Mouse (Mus musculus): ENCODE results near the gene Tagln2. TPM values are rescaled to one million over a fixed set of nuclear protein-coding genes. Genes with fewer than 3 reads are reported as not detected.

Gene Tagln2
- polyA plus RNA-seq, 1 experiment from 2014 or later = 187 TPM

DNA sequence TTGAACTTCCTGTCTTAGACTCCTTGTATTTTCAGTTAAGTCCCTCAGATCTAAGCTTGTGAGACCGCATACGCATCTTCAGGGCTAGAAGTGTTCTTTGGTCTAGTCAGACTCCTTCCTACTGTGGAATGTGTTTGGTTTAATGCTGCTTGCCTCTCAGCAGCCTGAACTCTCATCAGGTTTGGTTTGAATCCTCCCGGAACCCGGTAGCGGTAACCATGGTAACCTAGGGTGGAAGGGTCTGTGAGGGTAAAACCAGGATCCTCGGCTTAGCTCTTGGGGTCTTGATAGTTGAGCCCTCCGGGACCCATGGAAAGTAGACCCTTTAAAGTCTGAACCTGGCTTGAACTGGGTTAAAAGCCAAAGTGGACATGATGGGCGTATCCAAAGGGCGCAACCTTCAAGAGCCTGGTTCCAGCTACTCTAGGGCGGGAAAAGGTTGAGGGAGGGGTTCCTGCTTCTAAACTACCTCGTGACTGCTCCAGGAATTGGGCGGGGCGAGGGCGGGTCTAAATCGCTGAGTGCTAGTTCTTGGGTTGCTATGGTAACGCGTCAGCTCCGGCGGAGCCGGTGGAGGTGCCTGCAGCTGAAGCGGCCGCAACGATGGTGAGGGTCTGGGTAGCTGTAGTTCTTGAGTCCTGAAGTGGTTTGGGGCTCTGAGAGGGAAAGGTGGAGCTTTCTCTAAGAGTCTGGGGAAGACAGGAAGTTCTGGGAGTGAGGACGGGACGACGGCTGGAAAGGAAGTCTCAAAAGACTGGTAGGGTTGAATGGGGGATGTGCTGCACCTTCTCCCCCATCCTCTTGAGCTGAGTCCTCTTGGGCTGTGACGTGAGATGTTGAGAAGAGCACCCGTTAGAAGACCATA is 21.0 kb downstream of the Tagln2 start, which contains the start of gene Cfap45:
Cfap45 (plus strand) TSS at position 226 of the 865 bp plus-strand sequence.
- Histone ChIP-seq H3K27me3 (no peaks in the 10 kb centered on the region; the same call in 1 of the 2 replicates), H3K4me3 (peak within 1 kb of the TSS; percentile 31), H3K4me2 (peak within 1 kb of the TSS; percentile 62), H3K4me1 (replicated peaks) (peaks cover 25% of the 10 kb centered on the region), H3K9ac (peak within 1 kb of the TSS; percentile 22; the same call in 1 of the 2 replicates), H3K27ac (replicated peaks) (no peak within 1 kb of the TSS), H3K36me3 (no peaks in the 10 kb centered on the region), H3K9me3 (peaks cover 5% of the 10 kb centered on the region; the same call in 1 of the 2 replicates)
- ATAC-seq (ENCODE audit: low read depth) = peak; percentile 80
- 3% methylated on average over 28 of the region's 28 CpGs for WGBS

DNA sequence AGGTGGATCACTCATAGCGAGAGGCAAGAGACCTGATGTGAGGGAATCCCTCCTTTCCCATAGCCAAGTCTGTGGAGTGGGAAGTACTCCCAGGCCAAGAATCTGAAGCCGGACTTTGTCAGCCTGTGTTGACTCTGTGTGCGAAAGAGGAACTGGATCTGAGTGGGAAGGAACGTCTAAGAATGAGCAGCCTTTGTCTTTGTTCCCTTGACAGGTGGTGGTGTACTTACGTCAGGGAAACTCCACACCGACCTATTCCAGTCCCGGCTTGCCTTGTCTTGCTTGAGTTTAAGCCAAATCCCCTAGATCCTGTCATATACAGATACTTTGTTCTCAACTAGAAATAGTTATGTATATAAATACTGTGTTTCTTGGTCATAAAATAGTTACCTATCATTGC is 22.7 kb downstream of the Tagln2 start:
- no peak overlapping the region for H3K9ac ChIP-seq
- peaks cover 25% of the 10 kb centered on the region for H3K4me1 ChIP-seq (replicated peaks)
- no peak overlapping the region for H3K27ac ChIP-seq (replicated peaks)
- WGBS = 74% methylated on average over 7 of the region's 7 CpGs
- 0 out of 2 replicates have a peak, but pooled peaks cover 1% of the 10 kb centered on the region for H3K9me3 ChIP-seq
- no peak overlapping the region for H3K4me2 ChIP-seq
- ATAC-seq (ENCODE audit: low read depth) = no peak
- no peaks in the 10 kb centered on the region for H3K36me3 ChIP-seq
- no peak overlapping the region for H3K4me3 ChIP-seq
- H3K27me3 ChIP-seq = peaks cover 9% of the 10 kb centered on the region

GRCm38 (mm10) chr1:172523699-172524101 is 23.9 kb downstream of the Tagln2 start:
- Histone ChIP-seq H3K36me3 (no peaks in the 10 kb centered on the region), H3K9ac (no peak overlapping the region), H3K27ac (replicated peaks) (no peak overlapping the region), H3K4me1 (replicated peaks) (peaks cover 25% of the 10 kb centered on the region), H3K27me3 (peaks cover 13% of the 10 kb centered on the region), H3K4me2 (no peak overlapping the region), H3K9me3 (no peaks in the 10 kb centered on the region), H3K4me3 (no peak overlapping the region)
- ATAC-seq (ENCODE audit: low read depth) = no peak
- 55% methylated on average over 12 of the region's 12 CpGs for WGBS

GRCm38 (mm10) chr1:172525027-172525764 is 25.3 kb downstream of the Tagln2 start:
- 0 out of 2 replicates have a peak overlapping the region, but pooled peaks have one; percentile 26 for H3K9ac ChIP-seq
- H3K36me3 ChIP-seq = no peaks in the 10 kb centered on the region
- peaks cover 27% of the 10 kb centered on the region for H3K4me1 ChIP-seq (replicated peaks)
- ATAC-seq (ENCODE audit: low read depth) = no peak
- no peaks in the 10 kb centered on the region for H3K9me3 ChIP-seq
- peaks cover 13% of the 10 kb centered on the region for H3K27me3 ChIP-seq
- 33% methylated on average over 15 of the region's 15 CpGs for WGBS
- peak overlapping the region; percentile 15 for H3K4me2 ChIP-seq
- H3K4me3 ChIP-seq = no peak overlapping the region
- peak overlapping the region; percentile 20; the same call in 1 of the 2 replicates for H3K27ac ChIP-seq (replicated peaks)

DNA sequence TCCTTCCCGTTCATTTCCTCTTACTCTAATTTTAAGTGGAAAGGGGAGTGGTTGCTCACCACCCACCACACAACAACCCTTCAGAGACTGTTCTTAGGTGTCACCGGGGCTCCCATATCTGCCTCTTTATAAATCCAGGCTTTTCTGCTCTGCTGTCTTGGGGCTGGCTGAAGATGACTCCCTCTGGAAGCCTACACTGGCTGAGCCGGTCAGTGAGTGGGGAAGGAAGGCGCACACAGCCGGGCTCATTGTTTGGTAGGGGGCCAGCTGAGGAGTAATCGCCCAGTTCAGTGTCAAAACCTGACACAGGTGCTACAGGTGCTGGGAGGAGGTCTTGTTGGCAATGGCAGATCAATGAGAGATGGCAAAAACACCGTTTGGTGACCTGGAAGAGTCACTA is 26.1 kb downstream of the Tagln2 start:
- no peak overlapping the region for H3K4me3 ChIP-seq
- H3K27ac ChIP-seq (replicated peaks) = no peak overlapping the region
- peaks cover 13% of the 10 kb centered on the region for H3K27me3 ChIP-seq
- H3K36me3 ChIP-seq = no peaks in the 10 kb centered on the region
- 80% methylated on average over 7 of the region's 7 CpGs for WGBS
- no peaks in the 10 kb centered on the region for H3K9me3 ChIP-seq
- no peak overlapping the region for H3K4me2 ChIP-seq
- no peak overlapping the region for H3K9ac ChIP-seq
- peaks cover 26% of the 10 kb centered on the region for H3K4me1 ChIP-seq (replicated peaks)
- ATAC-seq (ENCODE audit: low read depth) = no peak

DNA sequence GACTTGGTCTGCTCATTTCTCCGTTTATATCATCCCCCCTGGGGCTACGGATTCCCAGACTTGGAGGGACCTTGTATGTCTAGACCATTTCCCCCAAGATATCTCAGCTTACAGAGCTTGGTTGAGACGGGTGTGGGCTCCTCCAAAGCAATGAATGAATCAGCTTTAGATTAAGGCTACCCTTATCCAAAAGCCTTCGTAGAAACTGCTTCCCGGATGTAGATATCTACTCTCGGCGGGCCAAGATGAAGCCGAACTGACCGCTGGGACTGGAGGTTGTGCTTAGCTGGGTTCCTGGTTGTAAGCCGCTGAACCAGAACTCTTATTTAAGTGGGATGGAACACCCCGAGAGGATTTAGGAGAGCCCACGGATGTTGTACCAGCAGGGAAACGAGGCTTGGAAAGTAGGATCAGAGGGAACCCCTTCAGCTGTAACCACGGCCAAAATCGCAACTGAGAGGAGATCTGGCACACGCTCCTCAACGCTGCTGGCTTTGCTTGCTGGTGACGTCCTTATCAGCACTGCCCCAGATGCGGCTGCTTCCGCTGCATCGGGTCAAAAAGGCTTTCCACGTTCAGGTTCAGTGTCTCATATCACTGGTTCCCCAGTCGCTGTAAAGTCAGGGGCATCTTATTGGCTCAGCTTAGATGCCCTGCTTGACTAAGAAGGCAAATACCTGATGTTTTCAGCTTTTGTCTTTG is 26.7 kb downstream of the Tagln2 start:
- no peaks in the 10 kb centered on the region for H3K9me3 ChIP-seq
- H3K4me2 ChIP-seq = no peak overlapping the region
- no peak overlapping the region for H3K27ac ChIP-seq (replicated peaks)
- no peaks in the 10 kb centered on the region for H3K36me3 ChIP-seq
- 78% methylated on average over 23 of the region's 23 CpGs for WGBS
- H3K9ac ChIP-seq = no peak overlapping the region
- no peak for ATAC-seq (ENCODE audit: low read depth)
- no peak overlapping the region for H3K4me3 ChIP-seq
- H3K27me3 ChIP-seq = peaks cover 13% of the 10 kb centered on the region
- H3K4me1 ChIP-seq (replicated peaks) = peaks cover 26% of the 10 kb centered on the region

- H3K27ac ChIP-seq (replicated peaks) = no peak overlapping the region
- H3K27me3 ChIP-seq = peaks cover 13% of the 10 kb centered on the region
These were observed 27.6 kb downstream of the Tagln2 start for GRCm38 (mm10) chr1:172527431-172527830.

GRCm38 (mm10) chr1:172528701-172529100 is 28.9 kb downstream of the Tagln2 start:
- H3K27me3 ChIP-seq = peaks cover 21% of the 10 kb centered on the region
- peaks cover 43% of the 10 kb centered on the region for H3K4me1 ChIP-seq (replicated peaks)
- WGBS = 7% methylated on average over 7 of the region's 7 CpGs
- no peaks in the 10 kb centered on the region for H3K9me3 ChIP-seq
- no peak overlapping the region for H3K4me3 ChIP-seq
- H3K36me3 ChIP-seq = no peaks in the 10 kb centered on the region
- H3K9ac ChIP-seq = no peak overlapping the region
- ATAC-seq (ENCODE audit: low read depth) = peak; percentile 65
- no peak overlapping the region for H3K4me2 ChIP-seq
- no peak overlapping the region for H3K27ac ChIP-seq (replicated peaks)

More at GRCm38 (mm10) chr1:172527431-172527830, 27.6 kb downstream of the Tagln2 start:
- no peaks in the 10 kb centered on the region for H3K36me3 ChIP-seq
- ATAC-seq (ENCODE audit: low read depth) = no peak
- 93% methylated on average over 10 of the region's 10 CpGs for WGBS
- H3K4me3 ChIP-seq = no peak overlapping the region
- no peaks in the 10 kb centered on the region for H3K9me3 ChIP-seq
- no peak overlapping the region for H3K9ac ChIP-seq
- H3K4me2 ChIP-seq = no peak overlapping the region
- H3K4me1 ChIP-seq (replicated peaks) = peaks cover 34% of the 10 kb centered on the region

DNA sequence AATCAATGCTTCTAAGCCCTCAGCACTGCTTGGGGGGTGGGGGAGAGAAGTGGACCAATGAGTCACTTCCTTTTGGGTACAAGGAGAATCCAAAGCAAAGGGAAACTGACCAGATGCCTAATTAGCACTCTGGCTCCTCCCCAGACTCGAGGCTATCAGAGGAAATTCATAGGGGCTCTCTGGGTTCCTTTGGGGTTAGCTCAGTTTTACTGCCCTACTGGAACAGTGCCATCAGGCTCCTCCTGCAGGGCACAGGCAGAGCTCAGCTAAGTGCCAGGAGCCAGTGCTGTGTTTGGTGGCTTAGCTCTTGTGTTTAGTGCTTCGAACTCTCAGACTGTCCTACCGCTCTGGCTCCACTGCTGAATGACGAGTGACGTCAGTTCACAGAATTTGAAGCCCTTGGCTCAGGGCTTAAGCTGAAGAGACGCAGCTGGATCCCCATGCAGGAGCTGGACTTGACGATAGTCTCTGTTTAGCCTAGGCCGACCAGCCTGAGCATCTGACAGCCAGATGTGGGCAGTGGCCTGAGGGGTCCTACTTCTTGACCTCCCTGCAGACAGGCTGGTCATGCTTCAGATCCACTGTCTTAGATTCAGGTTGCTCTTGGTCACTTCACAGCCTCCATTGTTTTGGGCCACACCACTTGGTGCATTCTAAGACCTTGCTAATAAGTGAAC is 30.8 kb downstream of the Tagln2 start:
- no peak overlapping the region; the same call in 1 of the 2 replicates for H3K27ac ChIP-seq (replicated peaks)
- H3K4me2 ChIP-seq = no peak overlapping the region
- H3K27me3 ChIP-seq = peaks cover 32% of the 10 kb centered on the region
- WGBS = 19% methylated on average over 8 of the region's 8 CpGs
- H3K9ac ChIP-seq = no peak overlapping the region
- no peak overlapping the region for H3K4me3 ChIP-seq
- ATAC-seq (ENCODE audit: low read depth) = peak; percentile 34
- no peaks in the 10 kb centered on the region for H3K9me3 ChIP-seq
- H3K4me1 ChIP-seq (replicated peaks) = peaks cover 40% of the 10 kb centered on the region
- no peaks in the 10 kb centered on the region for H3K36me3 ChIP-seq

- Histone ChIP-seq H3K27me3 (peaks cover 23% of the 10 kb centered on the region), H3K9ac (no peak overlapping the region), H3K4me2 (peak overlapping the region; percentile 41), H3K4me1 (replicated peaks) (peaks cover 40% of the 10 kb centered on the region), H3K36me3 (no peaks in the 10 kb centered on the region), H3K27ac (replicated peaks) (no peak overlapping the region), H3K4me3 (no peak overlapping the region), H3K9me3 (no peaks in the 10 kb centered on the region)
- WGBS = 9% methylated on average over 13 of the region's 13 CpGs
- ATAC-seq (ENCODE audit: low read depth) = 0 out of 2 replicates have a peak, but pooled peaks have one; percentile 6
These were observed 32.7 kb downstream of the Tagln2 start for GRCm38 (mm10) chr1:172532551-172532950.

- Histone ChIP-seq H3K9me3 (no peaks in the 10 kb centered on the region), H3K27ac (replicated peaks) (peak overlapping the region; percentile 14; the same call in 1 of the 2 replicates), H3K27me3 (peaks cover 19% of the 10 kb centered on the region; the same call in 1 of the 2 replicates), H3K4me2 (no peak overlapping the region), H3K9ac (no peak overlapping the region), H3K4me1 (replicated peaks) (peaks cover 42% of the 10 kb centered on the region), H3K36me3 (no peaks in the 10 kb centered on the region), H3K4me3 (no peak overlapping the region)
- ATAC-seq (ENCODE audit: low read depth) = no peak
- WGBS = 64% methylated on average over 16 of the region's 16 CpGs
These were observed 35.3 kb downstream of the Tagln2 start for GRCm38 (mm10) chr1:172535116-172535515.
